Mouse (Mus musculus): ENCODE results near the gene Obox1. TPM values are rescaled to one million over a fixed set of nuclear protein-coding genes. Genes with fewer than 3 reads are reported as not detected.

Gene Obox1
- polyA plus RNA-seq (2012; rRNA removed), result not detected in 2 replicates

DNA sequence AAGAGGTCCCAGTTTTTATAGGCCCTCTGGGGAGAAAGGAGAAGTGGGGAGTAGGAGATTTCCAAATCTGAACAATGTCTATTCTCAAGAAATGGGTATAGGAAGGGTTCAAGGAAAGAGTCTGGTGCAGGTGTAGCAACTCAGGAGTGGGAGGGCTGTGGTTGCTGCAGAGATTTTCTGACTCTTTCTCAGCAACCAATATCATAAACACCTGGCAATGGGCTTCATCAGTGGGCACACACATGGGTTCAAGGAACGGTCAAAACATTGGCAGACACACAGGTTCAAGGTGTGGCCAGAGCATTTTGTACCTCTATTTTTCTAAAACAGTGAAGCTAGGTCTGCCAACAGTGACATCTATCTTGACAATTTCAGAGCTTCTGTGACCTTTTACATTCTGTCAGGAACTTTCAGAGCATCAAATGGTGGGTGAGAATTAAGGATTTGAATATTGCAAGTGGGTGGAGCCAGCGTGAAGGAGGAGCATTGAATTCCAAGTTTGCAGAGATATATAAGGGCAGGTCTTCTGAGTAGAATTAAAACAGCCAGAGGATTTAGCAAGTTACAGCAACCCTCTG is at the start of gene Obox1, which contains the start of gene Obox2:
TSS of gene Obox1 (plus strand) at position 528 of the 578 bp plus-strand sequence.
TSS of gene Obox2 (plus strand) at position 301 of the 578 bp plus-strand sequence.

Other genes starting within 250 kb of the Obox1 start
- gene Obox2, start 227 bp upstream of the Obox1 start, polyA plus RNA-seq (2012; rRNA removed), result not detected in 2 replicates

Measured in central nervous system, embryonic 14 days (tissue).